Comparison of ENCODE assay signal across 9 mouse cellular contexts in the genomic region with DNA sequence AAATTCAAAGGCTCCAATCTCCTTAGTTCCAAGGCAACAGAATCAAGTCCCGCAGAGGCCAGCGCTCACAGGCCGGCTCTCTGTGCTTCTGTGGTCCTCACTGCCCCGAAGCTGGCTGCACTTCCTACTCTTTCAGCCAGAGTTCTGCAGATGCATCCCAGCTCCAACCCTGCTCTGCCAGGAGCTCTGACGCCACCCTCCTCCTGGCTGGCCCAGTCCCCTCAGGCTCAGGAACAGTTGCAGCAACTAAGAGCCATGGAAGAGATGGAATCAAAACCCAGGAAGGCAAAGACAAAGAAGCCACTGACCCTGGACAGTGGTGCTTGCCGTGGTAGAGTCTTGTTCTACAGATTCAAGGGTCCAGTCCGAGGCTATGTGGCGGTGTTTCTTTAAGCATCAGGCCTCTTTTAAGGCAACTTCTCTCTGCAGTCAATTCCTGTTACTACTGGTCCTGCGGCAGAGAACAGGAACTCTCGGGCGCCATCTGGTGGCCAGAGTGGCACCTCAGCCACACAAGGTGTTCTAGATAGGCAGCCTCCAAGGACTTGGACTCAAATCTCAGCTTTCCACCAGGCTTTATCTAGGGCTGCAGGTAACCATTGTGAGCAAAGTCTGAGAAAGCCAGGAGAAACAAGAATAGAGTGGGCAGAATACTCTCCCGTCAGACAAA. TPM values are rescaled to one million over a fixed set of nuclear protein-coding genes. Genes with fewer than 3 reads are reported as not detected.
A peak's percentile ranks its signal among the peaks of the same experiment; 100 is the strongest.
DNase-seq lines count a peak whose midpoint lies in the region; ATAC-seq and TF ChIP-seq lines count a peak whose summit lies in the region.
"Had no signal": no experiment of that assay in that cellular context is flagged by ENCODE, and none has a peak within 500 bp of the region (broad histone marks: within the 10 kb centered on the region; RNA-seq: fewer than 3 reads in every experiment).

No protein-coding gene starts in this region.

- no peak for TF ChIP-seq EP300 in liver, embryonic 14.5 days (IDR thresholded peaks at IDR 0.05; ENCODE audit: low read depth)

- peak; percentile 87 for DNase-seq in A20 (ENCODE audit: low read depth, low spot score)
- peak; percentile 77 to 78 for DNase-seq in adrenal gland, postnatal 4 days (ENCODE audit: low spot score in 2 of 2)
- peak; percentile 88 for DNase-seq in embryonic facial prominence, embryonic 14.5 days (ENCODE audit: low spot score)
- peak; percentile 91 for DNase-seq in heart, embryonic 10.5 days (ENCODE audit: low spot score)
- peak; percentile 88 for DNase-seq in kidney, postnatal 14 days
- peak in 2 of 3 experiments; percentile 35 to 41 for DNase-seq in liver, embryonic 14.5 days (ENCODE audit: low read depth in 3 of 3, low spot score in 3 of 3)
- DNase-seq in telencephalon, adult 2 months (ENCODE audit: low read depth, low spot score): peak; percentile 77

- H3K4me2 ChIP-seq in embryonic facial prominence, embryonic 14.5 days (ENCODE audit: low read depth, low read length): no peak overlapping the region
- H3K4me2 ChIP-seq in liver, embryonic 14.5 days (ENCODE audit: low read depth): no peak overlapping the region
- no peak overlapping the region for H3K4me2 ChIP-seq in neural tube, embryonic 12.5 days (replicated peaks)
- H3K4me2 ChIP-seq: embryonic facial prominence, embryonic 12.5 days had no signal

- TF ChIP-seq CTCF in liver, embryonic 14.5 days (IDR thresholded peaks at IDR 0.05; ENCODE audit: low read depth): peak; percentile 93

- ATAC-seq in embryonic facial prominence, embryonic 14.5 days (ENCODE audit: low read depth): peak; percentile 83; the same call in 1 of the 2 replicates
- no peak for ATAC-seq in liver, embryonic 14.5 days (ENCODE audit: insufficient read depth)
- 0 out of 2 replicates have a peak, but pooled peaks have one; percentile 50 for ATAC-seq in neural tube, embryonic 12.5 days (ENCODE audit: low FRiP score, low read depth)

- no peaks in the 10 kb centered on the region for H3K9me3 ChIP-seq in embryonic facial prominence, embryonic 14.5 days (ENCODE audit: control insufficient read depth, low read length)
- no peaks in the 10 kb centered on the region for H3K9me3 ChIP-seq in heart, embryonic 10.5 days
- H3K9me3 ChIP-seq in liver, embryonic 14.5 days (ENCODE audit: control insufficient read depth, low read length): no peaks in the 10 kb centered on the region
- no peaks in the 10 kb centered on the region for H3K9me3 ChIP-seq in neural tube, embryonic 12.5 days
- H3K9me3 ChIP-seq: embryonic facial prominence, embryonic 12.5 days had no signal

- no peaks in the 10 kb centered on the region for H3K4me1 ChIP-seq in embryonic facial prominence, embryonic 14.5 days (ENCODE audit: control insufficient read depth, insufficient read depth, low read length)
- peaks cover 17% of the 10 kb centered on the region for H3K4me1 ChIP-seq in heart, embryonic 10.5 days
- H3K4me1 ChIP-seq in liver, embryonic 14.5 days (replicated peaks; ENCODE audit: control insufficient read depth in 2 of 2, insufficient read depth in 2 of 2, low read length in 1 of 2): no peaks in the 10 kb centered on the region
- H3K4me1 ChIP-seq in neural tube, embryonic 12.5 days: no peaks in the 10 kb centered on the region; the same call in 1 of the 2 replicates

- H3K27ac ChIP-seq in embryonic facial prominence, embryonic 14.5 days (replicated peaks; ENCODE audit: low read depth, low read length): no peak overlapping the region
- no peak overlapping the region for H3K27ac ChIP-seq in heart, embryonic 10.5 days
- no peak overlapping the region for H3K27ac ChIP-seq in liver, embryonic 14.5 days
- H3K27ac ChIP-seq in neural tube, embryonic 12.5 days: no peak overlapping the region
- H3K27ac ChIP-seq: embryonic facial prominence, embryonic 12.5 days had no signal

- no peak overlapping the region for H3K4me3 ChIP-seq in embryonic facial prominence, embryonic 14.5 days (ENCODE audit: low read depth, low read length)
- H3K4me3 ChIP-seq in heart, embryonic 10.5 days: no peak overlapping the region
- H3K4me3 ChIP-seq in liver, embryonic 14.5 days (ENCODE audit: insufficient read depth in 1 of 2, low read depth in 2 of 2, low read length in 2 of 2): no peak overlapping the region
- H3K4me3 ChIP-seq in neural tube, embryonic 12.5 days: no peak overlapping the region
- H3K4me3 ChIP-seq: embryonic facial prominence, embryonic 12.5 days had no signal

- no peaks in the 10 kb centered on the region for H3K27me3 ChIP-seq in embryonic facial prominence, embryonic 14.5 days (replicated peaks; ENCODE audit: control insufficient read depth, insufficient read depth, low read length)
- peaks cover 16% of the 10 kb centered on the region for H3K27me3 ChIP-seq in heart, embryonic 10.5 days (ENCODE audit: insufficient read depth, poor library complexity, severe bottlenecking)
- H3K27me3 ChIP-seq in liver, embryonic 14.5 days (ENCODE audit: control insufficient read depth, insufficient read depth, low read length): no peaks in the 10 kb centered on the region
- no peaks in the 10 kb centered on the region for H3K27me3 ChIP-seq in neural tube, embryonic 12.5 days (replicated peaks)
- H3K27me3 ChIP-seq: embryonic facial prominence, embryonic 12.5 days had no signal

- no peaks in the 10 kb centered on the region for H3K36me3 ChIP-seq in embryonic facial prominence, embryonic 14.5 days (ENCODE audit: control insufficient read depth, insufficient read depth, low read length)
- no peaks in the 10 kb centered on the region for H3K36me3 ChIP-seq in heart, embryonic 10.5 days
- no peaks in the 10 kb centered on the region for H3K36me3 ChIP-seq in liver, embryonic 14.5 days (replicated peaks; ENCODE audit: control insufficient read depth, insufficient read depth, low read depth)
- no peaks in the 10 kb centered on the region for H3K36me3 ChIP-seq in neural tube, embryonic 12.5 days
- H3K36me3 ChIP-seq: embryonic facial prominence, embryonic 12.5 days had no signal

- H3K9ac ChIP-seq in embryonic facial prominence, embryonic 14.5 days (ENCODE audit: low read depth, low read length): no peak overlapping the region
- no peak overlapping the region for H3K9ac ChIP-seq in liver, embryonic 14.5 days (replicated peaks)
- H3K9ac ChIP-seq in neural tube, embryonic 12.5 days: no peak overlapping the region
- H3K9ac ChIP-seq: embryonic facial prominence, embryonic 12.5 days had no signal

- 27% methylated on average over 12 of the region's 12 CpGs for WGBS in embryonic facial prominence, embryonic 14.5 days
- 34% methylated on average over 12 of the region's 12 CpGs for WGBS in heart, embryonic 10.5 days
- 29% methylated on average over 12 of the region's 12 CpGs for WGBS in liver, embryonic 14.5 days (ENCODE audit: insufficient replicate concordance)
- 37% methylated on average over 12 of the region's 12 CpGs for WGBS in neural tube, embryonic 12.5 days

RNA-seq across cellular contexts. Expression of gene Abr, which starts 44.4 kb away (rescaled TPM):
- 10 to 100 TPM; 64.2 to 68.9 TPM for total RNA-seq in adrenal gland, postnatal 4 days (2021)
- 35.3 and 41.4 TPM in 2 replicates for polyA plus RNA-seq in embryonic facial prominence, embryonic 14.5 days (2014; fragmentation: Nextera tagmentation; extraction: Ambion mirVana)
- polyA plus RNA-seq in heart, embryonic 10.5 days (2016; fragmentation: Nextera tagmentation; extraction: Ambion mirVana): 32.8 and 33.7 TPM in 2 replicates
- polyA plus RNA-seq in liver, embryonic 14.5 days (2012; rRNA removed): 3.3 and 3.6 TPM in 2 replicates
- 2.3 and 2.5 TPM in 2 replicates for polyA plus RNA-seq in liver, embryonic 14.5 days (2014; fragmentation: Nextera tagmentation; extraction: Ambion mirVana)
- 74.9 and 76.2 TPM in 2 replicates for polyA plus RNA-seq in neural tube, embryonic 12.5 days (2016; fragmentation: Nextera tagmentation; extraction: Ambion mirVana)

Comparison
In these comparisons a context has a peak if more than half of its experiments do, and no peak if none do; other contexts are left out.
1. DNase-seq: peak in every context shown above with its lines; median percentile 91 in heart, embryonic 10.5 days; 88 in embryonic facial prominence, embryonic 14.5 days; 88 in kidney, postnatal 14 days; 87 in A20; 78 in adrenal gland, postnatal 4 days; 77 in telencephalon, adult 2 months; 38 in liver, embryonic 14.5 days.